Mouse (Mus musculus): ENCODE measurements around the gene Tmem147. TPM values are rescaled to one million over a fixed set of nuclear protein-coding genes. Genes with fewer than 3 reads are reported as not detected.
"Not testable (repeated sequence)": the region's sequence is repeated elsewhere in the genome, so short reads cannot be mapped to it uniquely, and the experiment has no call there.

Tmem147 gene
- polyA plus RNA-seq, 1 experiment from 2014 or later = 153 TPM

GRCm38 (mm10) chr7:30758853-30759252, 29.5 kb upstream of the Tmem147 start:
- Histone ChIP-seq H3K27me3 (ENCODE audit: control insufficient read depth, insufficient read depth, low read length) (no peaks in the 10 kb centered on the region), H3K9ac (ENCODE audit: low read length) (no peak overlapping the region), H3K4me1 (ENCODE audit: control insufficient read depth, insufficient read depth, low read length) (no peaks in the 10 kb centered on the region), H3K4me2 (no peak overlapping the region), H3K4me3 (ENCODE audit: low read depth, low read length) (no peak overlapping the region), H3K27ac (ENCODE audit: low read depth, low read length) (no peak overlapping the region), H3K9me3 (ENCODE audit: control insufficient read depth, low read length) (peaks cover 4% of the 10 kb centered on the region; the same call in 1 of the 2 replicates), H3K36me3 (ENCODE audit: control insufficient read depth, insufficient read depth, low read length) (no peaks in the 10 kb centered on the region)
- DNase-seq (ENCODE audit: low spot score, missing footprints) (no peak), ATAC-seq (ENCODE audit: low FRiP score) (no peak)
- WGBS = 42% methylated on average over 4 of the region's 4 CpGs

DNA sequence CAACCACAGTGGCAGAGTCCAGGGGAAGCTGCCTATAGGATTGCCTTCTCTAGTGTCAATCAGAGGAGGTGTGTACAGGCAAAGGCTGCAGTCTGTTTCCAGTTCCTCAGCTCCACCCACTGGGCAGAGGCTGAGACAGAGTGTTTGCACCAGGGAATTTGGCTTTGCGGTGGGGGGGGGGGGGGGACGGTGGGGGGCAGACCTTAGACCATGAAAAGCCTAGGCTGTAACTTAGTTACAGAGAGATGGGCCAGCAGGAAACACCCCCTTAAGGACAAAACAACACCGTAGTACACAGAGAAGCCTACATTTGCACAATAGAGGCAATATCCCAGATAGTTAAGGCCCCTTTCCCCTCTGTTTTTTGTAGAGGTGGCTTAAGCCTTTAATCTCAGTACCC, 27.7 kb upstream of the Tmem147 start:
- Histone ChIP-seq H3K4me1 (ENCODE audit: control insufficient read depth, insufficient read depth, low read length) (no peaks in the 10 kb centered on the region), H3K36me3 (ENCODE audit: control insufficient read depth, insufficient read depth, low read length) (no peaks in the 10 kb centered on the region), H3K9ac (ENCODE audit: low read length) (no peak overlapping the region), H3K4me2 (no peak overlapping the region), H3K9me3 (ENCODE audit: control insufficient read depth, low read length) (peaks cover 4% of the 10 kb centered on the region; the same call in 1 of the 2 replicates), H3K27me3 (ENCODE audit: control insufficient read depth, insufficient read depth, low read length) (no peaks in the 10 kb centered on the region), H3K27ac (ENCODE audit: low read depth, low read length) (no peak overlapping the region), H3K4me3 (ENCODE audit: low read depth, low read length) (no peak overlapping the region)
- no peak for ATAC-seq (ENCODE audit: low FRiP score)
- no peak for DNase-seq (ENCODE audit: low spot score, missing footprints)
- WGBS = 69% methylated on average over 3 of the region's 3 CpGs

GRCm38 (mm10) chr7:30751086-30751669, 21.8 kb upstream of the Tmem147 start, which contains the start of gene Sbsn:
Gene Sbsn, plus strand, starts transcription at chr7:30751471.
- no peak within 1 kb of the TSS for H3K4me2 ChIP-seq
- no peak within 1 kb of the TSS for H3K27ac ChIP-seq (ENCODE audit: low read depth, low read length)
- ATAC-seq (ENCODE audit: low FRiP score) (no peak), DNase-seq (ENCODE audit: low spot score, missing footprints) (peak; percentile 49)
- 71% methylated on average over 5 of the region's 5 CpGs for WGBS
- H3K4me1 ChIP-seq (ENCODE audit: control insufficient read depth, insufficient read depth, low read length) = no peaks in the 10 kb centered on the region
- H3K4me3 ChIP-seq (ENCODE audit: low read depth, low read length) = no peak within 1 kb of the TSS
- H3K9me3 ChIP-seq (ENCODE audit: control insufficient read depth, low read length) = peaks cover 4% of the 10 kb centered on the region; the same call in 1 of the 2 replicates
- no peaks in the 10 kb centered on the region for H3K36me3 ChIP-seq (ENCODE audit: control insufficient read depth, insufficient read depth, low read length)
- no peak within 1 kb of the TSS for H3K9ac ChIP-seq (ENCODE audit: low read length)
- H3K27me3 ChIP-seq (ENCODE audit: control insufficient read depth, insufficient read depth, low read length) = no peaks in the 10 kb centered on the region

DNA sequence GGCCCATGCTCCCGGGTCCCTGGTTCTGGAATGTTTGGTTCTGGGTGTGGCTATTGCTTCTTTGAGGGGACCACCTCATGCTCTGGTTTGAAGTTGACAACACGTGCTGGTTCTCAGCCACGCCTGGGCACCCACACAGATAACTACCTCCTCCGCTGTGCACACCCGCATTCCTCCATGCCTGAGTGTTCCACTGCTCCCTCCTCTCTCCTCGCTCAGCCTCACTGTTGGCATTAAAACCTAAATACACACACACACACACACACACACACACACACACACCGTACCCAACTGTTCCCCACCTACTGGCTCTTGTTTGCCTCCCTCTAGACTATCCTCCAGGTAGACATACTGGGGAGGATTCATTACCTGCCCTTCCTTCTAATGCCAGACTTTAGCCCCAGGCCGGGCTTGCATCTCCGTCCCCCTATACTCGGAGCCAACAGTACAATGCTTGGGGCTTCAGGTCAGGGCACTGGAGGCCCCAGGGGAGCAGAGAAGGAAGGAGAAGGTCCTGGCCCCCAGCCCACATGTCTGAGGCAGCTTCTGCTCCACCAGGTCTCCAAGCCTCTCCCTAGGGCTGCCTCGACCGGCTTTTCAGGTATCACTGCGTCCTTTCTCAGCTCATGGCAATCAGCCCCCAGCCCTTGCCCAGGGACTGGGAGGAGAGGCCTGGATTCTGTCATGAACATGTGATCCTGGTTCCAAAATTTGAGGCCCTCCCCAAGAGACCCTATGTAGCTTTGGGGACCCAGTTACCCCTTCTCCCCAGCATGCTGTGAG, 20.7 kb upstream of the Tmem147 start:
- Histone ChIP-seq H3K4me1 (ENCODE audit: control insufficient read depth, insufficient read depth, low read length) (no peaks in the 10 kb centered on the region), H3K4me3 (ENCODE audit: low read depth, low read length) (no peak overlapping the region), H3K4me2 (no peak overlapping the region), H3K27ac (ENCODE audit: low read depth, low read length) (no peak overlapping the region), H3K27me3 (ENCODE audit: control insufficient read depth, insufficient read depth, low read length) (no peaks in the 10 kb centered on the region), H3K9ac (ENCODE audit: low read length) (no peak overlapping the region), H3K9me3 (ENCODE audit: control insufficient read depth, low read length) (peaks cover 1% of the 10 kb centered on the region; the same call in 1 of the 2 replicates), H3K36me3 (ENCODE audit: control insufficient read depth, insufficient read depth, low read length) (no peaks in the 10 kb centered on the region)
- ATAC-seq (ENCODE audit: low FRiP score) (no peak), DNase-seq (ENCODE audit: low spot score, missing footprints) (peak; percentile 23)
- WGBS = 87% methylated on average over 13 of the region's 13 CpGs

DNA sequence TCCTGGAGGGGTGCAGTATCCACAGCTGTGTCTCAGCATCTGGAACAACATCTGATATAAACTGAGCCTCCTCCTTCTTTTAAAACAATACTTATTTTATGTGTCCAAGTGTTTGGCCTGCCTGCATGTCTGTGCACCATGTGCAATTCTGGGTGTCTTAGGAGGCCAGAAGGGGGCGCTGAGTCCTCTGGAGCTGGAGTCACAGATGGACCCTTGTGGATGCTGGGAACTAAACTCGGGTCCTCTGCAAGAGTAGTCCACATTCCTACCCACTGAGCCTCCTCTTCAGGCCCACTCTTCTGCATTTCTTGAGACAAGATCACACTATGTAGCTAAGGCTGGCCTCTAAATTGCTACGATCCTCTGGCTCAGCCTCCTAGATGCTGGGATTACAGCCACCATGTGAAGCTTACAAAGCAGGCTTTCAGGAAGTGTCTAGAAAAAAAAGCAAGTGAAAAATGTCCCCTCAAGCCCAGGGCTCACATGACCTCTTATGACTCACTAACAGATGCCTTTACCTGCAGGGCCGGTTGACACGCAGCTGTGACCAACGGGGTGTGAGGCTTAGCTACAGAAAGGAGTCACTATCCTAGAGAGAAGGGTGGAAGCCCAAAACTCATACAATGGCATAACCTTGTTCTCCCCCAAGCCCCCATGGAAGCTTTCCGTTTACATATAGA, 18.3 kb upstream of the Tmem147 start:
- Histone ChIP-seq H3K27me3 (ENCODE audit: control insufficient read depth, insufficient read depth, low read length) (no peaks in the 10 kb centered on the region), H3K9me3 (ENCODE audit: control insufficient read depth, low read length) (no peaks in the 10 kb centered on the region), H3K27ac (ENCODE audit: low read depth, low read length) (no peak overlapping the region), H3K4me1 (ENCODE audit: control insufficient read depth, insufficient read depth, low read length) (no peaks in the 10 kb centered on the region), H3K4me2 (no peak overlapping the region), H3K36me3 (ENCODE audit: control insufficient read depth, insufficient read depth, low read length) (no peaks in the 10 kb centered on the region), H3K9ac (ENCODE audit: low read length) (no peak overlapping the region), H3K4me3 (ENCODE audit: low read depth, low read length) (no peak overlapping the region)
- WGBS = 86% methylated on average over 7 of the region's 7 CpGs
- ATAC-seq (ENCODE audit: low FRiP score) = no peak
- peak; percentile 81 for DNase-seq (ENCODE audit: low spot score, missing footprints)

- Histone ChIP-seq H3K4me1 (ENCODE audit: control insufficient read depth, insufficient read depth, low read length) (no peaks in the 10 kb centered on the region), H3K9me3 (ENCODE audit: control insufficient read depth, low read length) (no peaks in the 10 kb centered on the region), H3K27ac (ENCODE audit: low read depth, low read length) (no peak overlapping the region), H3K4me2 (no peak overlapping the region), H3K4me3 (ENCODE audit: low read depth, low read length) (no peak overlapping the region), H3K36me3 (ENCODE audit: control insufficient read depth, insufficient read depth, low read length) (no peaks in the 10 kb centered on the region), H3K9ac (ENCODE audit: low read length) (no peak overlapping the region), H3K27me3 (ENCODE audit: control insufficient read depth, insufficient read depth, low read length) (no peaks in the 10 kb centered on the region)
- ATAC-seq (ENCODE audit: low FRiP score) (no peak), DNase-seq (ENCODE audit: low spot score, missing footprints) (peak; percentile 78)
- WGBS = 57% methylated on average over 4 of the region's 4 CpGs
Measured at GRCm38 (mm10) chr7:30744022-30744598, 14.8 kb upstream of the Tmem147 start.

DNA sequence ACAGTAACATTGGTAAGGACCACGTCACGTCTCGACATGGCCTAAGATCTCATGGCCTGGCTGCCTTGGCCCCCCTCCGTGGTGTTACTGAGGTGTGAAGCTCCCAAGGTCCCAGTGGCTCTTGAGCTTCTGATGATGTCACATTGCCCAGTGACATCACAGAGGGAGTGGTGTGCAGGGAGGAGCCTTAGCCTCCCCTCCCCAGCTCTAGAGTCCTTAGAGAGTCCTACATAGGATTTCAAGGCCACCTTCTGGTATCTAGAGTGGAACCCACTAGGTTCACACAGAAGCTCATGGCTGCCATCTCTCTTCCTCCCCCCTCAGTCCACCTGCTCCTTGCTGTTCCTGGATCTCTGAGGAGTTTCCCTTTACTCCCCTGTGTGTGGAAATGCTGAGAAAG, 14.3 kb upstream of the Tmem147 start, which contains the start of gene Gapdhs:
Gapdhs (minus strand) TSS at position 65 of the 400 bp plus-strand sequence.
- not testable (repeated sequence) for H3K27ac ChIP-seq (ENCODE audit: low read depth, low read length); H3K4me3 ChIP-seq (ENCODE audit: low read depth, low read length); H3K36me3 ChIP-seq (ENCODE audit: control insufficient read depth, insufficient read depth, low read length); ATAC-seq (ENCODE audit: low FRiP score); H3K9ac ChIP-seq (ENCODE audit: low read length); H3K9me3 ChIP-seq (ENCODE audit: control insufficient read depth, low read length); DNase-seq (ENCODE audit: low spot score, missing footprints); H3K4me1 ChIP-seq (ENCODE audit: control insufficient read depth, insufficient read depth, low read length); H3K4me2 ChIP-seq; H3K27me3 ChIP-seq (ENCODE audit: control insufficient read depth, insufficient read depth, low read length)
- 100% methylated on average over 1 of the region's 4 CpGs for WGBS

DNA sequence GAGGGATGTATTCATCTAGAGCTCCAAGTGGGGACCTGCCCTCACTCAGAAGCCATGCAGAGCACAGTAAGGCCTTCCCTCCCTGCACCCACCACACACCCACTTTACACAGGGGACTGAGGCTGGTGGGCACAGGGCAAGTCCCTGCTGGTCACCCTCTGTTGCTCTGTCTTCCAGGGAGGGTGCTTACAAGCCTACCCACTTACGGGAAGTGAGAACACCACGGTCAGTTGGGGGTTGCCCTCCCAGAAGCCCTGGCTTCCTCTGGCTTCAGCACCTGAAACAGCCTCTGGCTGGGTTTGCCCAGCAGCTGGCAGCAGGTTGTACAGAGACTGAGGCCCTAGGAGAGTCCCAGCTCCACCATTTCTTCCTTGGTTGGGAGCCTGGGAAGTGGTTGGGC, 13.2 kb upstream of the Tmem147 start:
- H3K9ac ChIP-seq (ENCODE audit: low read length); H3K36me3 ChIP-seq (ENCODE audit: control insufficient read depth, insufficient read depth, low read length); H3K4me2 ChIP-seq; H3K4me1 ChIP-seq (ENCODE audit: control insufficient read depth, insufficient read depth, low read length); H3K27me3 ChIP-seq (ENCODE audit: control insufficient read depth, insufficient read depth, low read length); H3K9me3 ChIP-seq (ENCODE audit: control insufficient read depth, low read length); DNase-seq (ENCODE audit: low spot score, missing footprints); H3K27ac ChIP-seq (ENCODE audit: low read depth, low read length); ATAC-seq (ENCODE audit: low FRiP score); H3K4me3 ChIP-seq (ENCODE audit: low read depth, low read length): not testable (repeated sequence)
- WGBS = 87% methylated on average over 2 of the region's 2 CpGs
